Mouse (Mus musculus): ENCODE data around the gene Lrrfip1.

GRCm38 (mm10) chr1:90995916-90996315 is 2.6 kb upstream of the Lrrfip1 start:
- TF ChIP-seq EP300 (optimal IDR thresholded peaks at IDR 0.05) (no peak), CTCF (IDR thresholded peaks at IDR 0.05; ENCODE audit: low read depth) (no peak)

All from stomach, postnatal 0 days (tissue).